Mouse (Mus musculus) lung, postnatal 25 days (tissue): Measurements from ENCODE around the gene Rpl36a-ps1.
A peak's percentile ranks its signal among the peaks of the same experiment; 100 is the strongest.
"Not testable (repeated sequence)": the region's sequence is repeated elsewhere in the genome, so short reads cannot be mapped to it uniquely, and the experiment has no call there.

Source experiments
- DNase-seq: peaks from one replicate; pipeline ENCODE4 v3.0.0; 2022; ENCODE audit warnings: low spot score

Gene Rpl36a-ps1

GRCm38 (mm10) chr14:98994218-98994617, at the start of gene Rpl36a-ps1:
TSS of gene Rpl36a-ps1 (minus strand) at chr14:98994318.
- DNase-seq: no peak

GRCm38 (mm10) chr14:99043499-99043898, 49.4 kb upstream of the Rpl36a-ps1 start:
- DNase-seq: no peak

GRCm38 (mm10) chr14:99041416-99041815, 47.3 kb upstream of the Rpl36a-ps1 start:
- no peak for DNase-seq

GRCm38 (mm10) chr14:99039308-99039707, 45.2 kb upstream of the Rpl36a-ps1 start:
- DNase-seq: not testable (repeated sequence)

DNA sequence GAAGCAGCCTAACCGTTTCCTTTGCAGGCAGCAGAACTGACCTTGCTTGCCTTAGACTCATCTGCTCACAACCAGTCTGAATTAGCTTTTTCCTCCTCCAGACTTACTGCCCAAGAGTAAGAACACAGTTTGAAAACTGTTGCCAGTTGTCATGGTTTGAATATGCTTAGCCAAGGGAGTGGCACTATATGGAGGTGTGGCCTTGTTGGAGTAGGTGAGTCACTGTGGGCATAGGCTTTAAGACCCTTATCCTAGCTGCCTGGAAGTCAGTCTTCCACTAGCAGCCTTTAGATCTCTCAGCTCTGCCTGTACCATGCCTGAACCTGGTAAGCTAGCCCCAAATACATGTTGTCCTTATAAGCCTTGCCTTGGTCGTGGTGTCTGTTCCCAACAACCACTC, 43.6 kb upstream of the Rpl36a-ps1 start:
- DNase-seq: peak; percentile 18

GRCm38 (mm10) chr14:99036039-99036438, 41.9 kb upstream of the Rpl36a-ps1 start:
- DNase-seq: no peak

DNA sequence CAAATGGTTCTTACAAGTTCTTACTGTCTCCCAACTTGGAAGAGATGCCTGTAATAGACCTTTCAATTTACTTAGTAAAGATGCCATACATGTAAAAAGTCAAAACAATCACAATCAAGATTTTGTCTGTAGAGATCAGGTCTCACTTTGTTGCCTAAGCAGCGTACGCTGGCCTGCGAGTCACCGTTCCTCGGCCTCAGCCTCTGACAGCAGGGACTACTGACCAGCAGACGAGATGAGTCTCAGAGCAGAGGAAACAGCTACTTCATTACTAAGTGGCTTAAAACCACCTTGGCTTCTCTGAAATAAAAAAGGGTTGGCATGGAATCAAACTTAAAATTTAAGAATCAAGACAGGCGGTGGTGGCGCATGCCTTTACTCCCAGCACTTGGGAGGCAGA, 40.7 kb upstream of the Rpl36a-ps1 start:
- DNase-seq: not testable (repeated sequence)

- no peak for DNase-seq
These were observed 38.5 kb upstream of the Rpl36a-ps1 start for GRCm38 (mm10) chr14:99032596-99032995.

DNA sequence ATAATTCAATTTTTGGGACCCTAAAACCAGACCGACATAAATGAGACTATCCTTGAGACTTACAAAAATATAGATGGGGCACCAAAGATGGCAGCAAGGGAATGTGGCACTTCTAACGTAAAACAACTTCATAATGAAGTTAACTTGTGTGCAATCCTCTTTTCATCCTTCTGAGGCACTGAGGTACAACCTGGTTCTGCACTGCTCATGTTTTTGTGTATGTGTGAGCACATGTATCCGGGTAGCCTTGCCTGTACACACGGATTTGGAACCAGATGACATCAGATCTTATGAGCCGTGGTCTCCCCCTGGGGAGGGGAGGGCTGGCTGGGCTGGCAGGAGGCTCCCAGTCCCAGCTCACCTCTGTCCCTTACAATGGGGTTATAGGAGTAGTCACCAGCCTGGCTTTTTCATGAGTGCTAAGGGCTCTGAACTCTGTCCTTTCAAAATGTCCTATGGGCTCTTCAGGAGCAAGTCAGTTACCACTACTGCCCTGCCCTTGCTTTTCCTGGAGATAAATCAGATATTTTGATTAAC, 37.3 kb upstream of the Rpl36a-ps1 start:
- DNase-seq: no peak

GRCm38 (mm10) chr14:99029987-99030386, 35.9 kb upstream of the Rpl36a-ps1 start:
- no peak for DNase-seq

- no peak for DNase-seq
These were observed 28.4 kb upstream of the Rpl36a-ps1 start for GRCm38 (mm10) chr14:99022346-99023086.

DNA sequence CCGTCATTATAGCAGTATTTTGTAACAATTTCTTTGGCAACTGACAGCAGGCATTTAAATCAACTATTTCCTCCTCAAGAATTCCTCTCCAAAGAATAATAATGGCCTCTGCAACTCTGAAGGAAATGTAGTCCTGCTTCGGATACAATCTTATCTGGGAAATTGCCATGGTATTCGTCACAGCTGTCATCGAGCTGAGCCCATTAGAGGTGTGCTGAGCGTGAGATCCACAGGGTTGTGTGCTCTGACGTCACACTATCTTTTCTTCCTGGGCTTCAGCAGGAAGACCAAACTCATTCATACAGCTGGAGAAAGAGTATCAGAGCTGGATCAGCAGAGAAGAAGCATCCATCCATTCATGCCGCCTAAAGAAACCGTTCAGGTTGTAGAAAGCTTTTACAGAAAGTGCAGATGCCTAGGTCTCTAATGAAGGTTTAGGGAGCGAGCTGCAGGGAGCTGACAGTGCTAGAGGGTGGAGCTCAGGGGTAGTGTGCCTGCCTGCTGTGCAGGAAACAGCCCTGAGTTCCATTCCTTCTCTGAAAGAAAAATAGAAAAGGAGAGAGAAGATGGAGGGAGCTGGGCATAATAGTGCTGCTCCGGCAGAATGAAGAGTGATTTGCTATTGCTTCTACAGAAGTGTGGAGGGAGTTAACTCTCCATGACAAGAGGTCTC, 25.2 kb upstream of the Rpl36a-ps1 start:
- DNase-seq: no peak

GRCm38 (mm10) chr14:99018691-99019090, 24.6 kb upstream of the Rpl36a-ps1 start:
- DNase-seq: no peak

GRCm38 (mm10) chr14:99010920-99011313, 16.8 kb upstream of the Rpl36a-ps1 start:
- DNase-seq: no peak

DNA sequence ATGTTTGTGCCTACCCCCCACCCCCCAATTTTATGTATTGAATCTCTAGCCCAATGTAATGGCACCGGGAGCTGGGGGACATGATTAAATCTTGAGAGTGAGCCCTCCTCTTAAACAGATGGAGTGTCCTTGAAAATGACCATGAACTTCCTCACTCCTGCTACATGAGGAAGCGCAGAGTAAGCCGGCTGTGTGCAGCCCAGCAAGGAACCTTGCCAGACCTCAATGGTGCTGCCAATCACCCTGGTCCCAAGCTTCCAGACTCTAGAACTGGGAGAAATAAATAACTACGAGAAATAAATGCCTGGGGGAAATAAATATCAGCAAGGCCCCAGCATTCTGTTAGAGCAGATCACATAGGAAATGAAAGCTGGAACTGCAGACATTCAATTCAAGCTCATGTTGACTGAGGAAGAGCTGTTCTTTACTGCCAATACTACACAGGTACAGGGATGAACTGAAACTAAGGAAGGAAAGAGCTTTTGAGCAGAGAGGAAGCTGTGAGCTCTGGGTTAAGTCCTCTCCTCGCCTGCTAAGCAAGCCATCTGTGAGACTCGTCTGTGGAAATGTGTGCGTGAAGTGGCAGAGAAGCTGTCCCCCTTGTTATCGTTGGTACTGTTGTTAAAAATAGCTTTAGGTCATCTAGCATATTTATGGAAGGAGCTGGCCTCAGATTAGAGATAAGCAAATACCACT, 16.3 kb upstream of the Rpl36a-ps1 start:
- no peak for DNase-seq

DNA sequence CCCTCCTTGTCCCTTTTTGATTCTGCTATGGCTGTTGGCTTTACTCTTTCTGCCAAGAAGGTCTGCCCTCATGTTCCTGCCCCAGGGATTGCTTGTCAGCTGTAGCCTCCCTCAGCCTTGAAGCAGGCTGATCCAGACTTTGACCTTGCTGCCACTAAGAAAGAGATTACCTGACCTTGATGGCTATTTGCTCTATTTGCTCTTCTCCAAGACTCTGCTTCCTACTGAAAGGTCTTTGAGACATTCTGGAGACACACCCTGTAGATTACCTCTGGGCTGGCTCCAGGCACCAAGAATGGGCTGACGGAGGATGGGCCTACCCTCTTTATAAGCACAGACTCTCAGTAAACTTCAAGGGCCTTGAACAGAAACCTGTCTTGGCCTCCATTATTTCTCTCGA, 1.6 kb downstream of the Rpl36a-ps1 start:
- DNase-seq: no peak

GRCm38 (mm10) chr14:98990636-98991035, 3.5 kb downstream of the Rpl36a-ps1 start:
- no peak for DNase-seq

DNA sequence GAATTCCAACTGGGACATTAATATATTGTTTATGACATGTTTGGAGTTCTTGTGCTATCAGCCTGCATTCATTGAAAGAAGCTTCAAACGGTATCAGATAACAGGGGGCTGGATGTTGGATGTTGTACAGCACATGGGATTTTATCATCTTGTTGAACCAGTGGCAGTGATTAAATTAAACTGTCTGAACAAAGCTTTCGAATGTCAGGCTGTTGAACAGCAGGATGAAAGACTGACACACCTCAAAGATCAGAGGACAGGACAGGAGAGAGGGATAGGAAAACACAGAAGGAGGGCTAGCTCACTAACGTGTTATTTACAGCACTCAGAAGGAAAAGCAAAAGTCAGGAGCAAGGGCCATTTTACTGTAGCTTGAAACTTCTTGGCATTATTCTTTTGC, 4.3 kb downstream of the Rpl36a-ps1 start:
- no peak for DNase-seq

DNA sequence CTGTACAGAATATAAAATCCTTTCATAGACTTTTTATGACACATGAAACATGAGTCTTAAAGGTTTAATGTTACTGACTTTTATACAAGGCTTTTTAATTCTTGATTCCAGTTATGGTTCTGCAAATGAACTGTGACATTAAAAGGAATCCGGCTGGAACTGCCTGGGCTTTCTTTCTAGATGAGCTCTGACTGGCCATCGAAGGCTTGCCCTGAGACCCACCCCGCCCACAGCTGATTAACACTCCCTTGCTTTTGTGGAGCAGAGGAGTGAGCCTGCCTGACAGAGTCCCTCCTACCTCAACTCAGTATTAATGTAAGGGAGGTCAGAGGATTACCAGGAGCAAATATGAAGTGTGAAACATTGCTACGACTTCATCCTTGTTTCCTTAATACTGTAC, 22.2 kb downstream of the Rpl36a-ps1 start:
- no peak for DNase-seq

GRCm38 (mm10) chr14:98958978-98959658, 35.0 kb downstream of the Rpl36a-ps1 start:
- DNase-seq: no peak

- no peak for DNase-seq
These were observed 37.3 kb downstream of the Rpl36a-ps1 start for GRCm38 (mm10) chr14:98956788-98957187.

GRCm38 (mm10) chr14:98952441-98952840, 41.7 kb downstream of the Rpl36a-ps1 start:
- no peak for DNase-seq
